Mouse (Mus musculus): ENCODE data around the gene Sox5. TPM values are rescaled to one million over a fixed set of nuclear protein-coding genes. Genes with fewer than 3 reads are reported as not detected.

Sox5 gene
- total and polyA plus RNA-seq, 3 experiments = 0.08 to 0.47 (median 0.46) TPM

DNA sequence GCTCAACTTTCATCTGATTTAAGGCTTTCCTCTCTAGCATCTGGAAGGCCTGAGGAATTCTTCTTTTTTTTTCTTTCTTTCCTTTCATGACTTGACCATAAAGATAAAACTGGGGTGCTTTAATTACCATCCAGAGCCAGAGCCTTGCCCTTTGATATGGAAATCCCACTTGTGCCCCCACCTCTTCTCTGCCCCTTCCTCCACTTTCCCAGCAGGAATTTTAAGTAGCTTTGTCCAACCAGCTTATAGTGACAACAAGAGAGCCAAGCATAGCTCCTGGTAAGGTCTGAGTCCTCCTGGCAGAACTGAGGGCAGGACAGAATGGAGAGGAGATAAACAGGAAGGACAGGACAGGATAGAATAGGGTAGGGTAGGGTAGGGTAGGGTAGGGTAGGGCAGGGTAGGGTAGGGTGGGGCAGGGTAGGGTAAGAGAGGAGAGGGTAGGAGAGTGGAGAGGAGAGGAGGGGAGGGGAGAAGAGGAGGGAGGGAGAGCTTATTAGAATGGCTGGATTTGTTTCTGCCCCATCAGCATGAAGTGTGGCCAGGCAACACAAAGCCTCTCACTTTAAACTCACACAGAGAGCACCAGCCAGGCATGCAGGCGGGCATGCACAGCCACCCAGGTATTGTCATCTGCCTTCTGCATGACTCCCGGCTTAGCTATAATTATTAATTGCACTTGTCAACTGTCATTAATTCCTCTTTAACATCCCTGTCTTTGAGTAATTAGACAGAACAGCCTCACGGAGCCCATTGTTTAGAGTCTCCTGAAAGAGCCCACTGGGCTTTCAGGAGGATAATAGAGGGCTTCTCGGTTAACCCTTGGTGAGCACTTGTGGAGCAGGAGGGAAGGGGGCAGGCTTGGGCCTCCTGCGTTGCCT is 300.9 kb downstream of the Sox5 start:
- dilution Hi-C loops (cut with MboI; ENCODE audit: extremely low pct_ligation_motif_present, extremely low pct_unique_long_range_greater_than_20kb, low sequenced_read_pairs) (no loop called here), in situ Hi-C loops (cut with MboI; ENCODE audit: low pct_ligation_motif_present, low pct_unique_long_range_greater_than_20kb, low sequenced_read_pairs) (no loop called here)
- Histone ChIP-seq H3K4me3 (replicated peaks in 1 of 3; ENCODE audit: low read depth in 2 of 3, low read length in 2 of 3, poor library complexity in 1 of 3) (no peak overlapping the region), H3K4me2 (ENCODE audit: insufficient read depth, low read depth, poor library complexity, severe bottlenecking) (no peak overlapping the region), H3K27ac (ENCODE audit: insufficient read depth, low read depth) (no peak overlapping the region), H3K9ac (ENCODE audit: insufficient read depth, low read depth) (no peak overlapping the region), H3K9me3 (replicated peaks; ENCODE audit: low read length) (no peaks in the 10 kb centered on the region), H3K4me1 (ENCODE audit: control insufficient read depth in 1 of 2, insufficient read depth in 2 of 2) (no peaks in the 10 kb centered on the region), H3K36me3 (replicated peaks in 1 of 2; ENCODE audit: control insufficient read depth in 1 of 2, insufficient read depth in 1 of 2, low read length in 1 of 2) (no peaks in the 10 kb centered on the region), H3K79me2 (replicated peaks; ENCODE audit: control insufficient read depth, extremely low read depth, insufficient read depth, poor library complexity, severe bottlenecking) (no peaks in the 10 kb centered on the region), H3K27me3 (replicated peaks) (no peaks in the 10 kb centered on the region)
- no peak for DNase-seq (ENCODE audit: extremely low read depth)
- TF ChIP-seq CHD2 (IDR thresholded peaks at IDR 0.05; ENCODE audit: low read length) (no peak), ETS1 (conservative IDR thresholded peaks at IDR 0.05; ENCODE audit: low read depth, low read length) (no peak), MAFK (IDR thresholded peaks at IDR 0.05; ENCODE audit: insufficient replicate concordance, low read length) (no peak), MAZ (IDR thresholded peaks at IDR 0.05; ENCODE audit: low read depth, low read length) (no peak), CHD1 (IDR thresholded peaks at IDR 0.05; ENCODE audit: low read depth, low read length) (no peak), TBP (conservative IDR thresholded peaks at IDR 0.05; ENCODE audit: low read depth, low read length) (no peak), MYC (IDR thresholded peaks at IDR 0.05; ENCODE audit: low read depth, low read length) (no peak), RAD21 (IDR thresholded peaks at IDR 0.05; ENCODE audit: low read depth, low read length) (no peak), IRF4 (IDR thresholded peaks at IDR 0.05; ENCODE audit: low read depth, low read length) (no peak), ZNF384 (IDR thresholded peaks at IDR 0.05; ENCODE audit: low read depth, low read length) (no peak), PAX5 (IDR thresholded peaks at IDR 0.05; ENCODE audit: low read length) (no peak), TCF12 (IDR thresholded peaks at IDR 0.05; ENCODE audit: low read depth, low read length) (no peak), USF2 (conservative IDR thresholded peaks at IDR 0.05; ENCODE audit: low read depth, low read length) (no peak), JUN (IDR thresholded peaks at IDR 0.05; ENCODE audit: insufficient read depth, low read depth, low read length) (no peak), BHLHE40 (IDR thresholded peaks at IDR 0.05; ENCODE audit: low read depth, low read length) (no peak), MEF2A (IDR thresholded peaks at IDR 0.05; ENCODE audit: borderline replicate concordance, low read depth, low read length) (no peak), KAT2A (IDR thresholded peaks at IDR 0.05; ENCODE audit: insufficient replicate concordance, low read length) (no peak), CTCF (conservative IDR thresholded peaks at IDR 0.05 in 1 of 2, IDR thresholded peaks at IDR 0.05 in 1 of 2; ENCODE audit: low read depth in 2 of 2, low read length in 2 of 2) (no peak)

DNA sequence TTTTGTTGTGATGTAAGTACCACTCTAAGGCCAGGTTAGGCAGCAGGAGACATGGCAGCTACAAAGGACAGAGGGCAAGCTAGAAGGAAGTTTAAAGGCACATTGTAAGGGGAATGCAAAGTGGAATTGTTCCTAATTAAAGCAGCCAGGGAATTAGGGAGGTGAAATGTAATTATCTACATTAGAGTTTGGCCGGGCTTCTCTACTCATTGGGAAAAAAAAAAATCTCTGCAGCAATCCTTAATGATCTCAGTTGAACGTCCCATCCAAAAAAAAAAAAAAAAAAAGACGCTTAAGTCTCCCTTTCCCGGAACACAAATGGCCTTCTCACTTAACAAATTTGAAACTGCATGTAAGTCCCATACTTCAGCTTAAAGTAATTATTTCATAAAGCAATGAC is 301.9 kb downstream of the Sox5 start:
- H3K9me3 ChIP-seq (replicated peaks; ENCODE audit: low read length) = no peaks in the 10 kb centered on the region
- H3K27me3 ChIP-seq (replicated peaks) = no peaks in the 10 kb centered on the region
- TF ChIP-seq NRF1 (IDR thresholded peaks at IDR 0.05; ENCODE audit: low read depth, low read length) = no peak
- TF ChIP-seq ZMIZ1 (IDR thresholded peaks at IDR 0.05; ENCODE audit: low read depth, low read length) = no peak
- no peak for TF ChIP-seq RCOR1 (conservative IDR thresholded peaks at IDR 0.05; ENCODE audit: low read depth, low read length)
- TF ChIP-seq MXI1 (IDR thresholded peaks at IDR 0.05; ENCODE audit: low read depth, low read length) = no peak
- no peak for TF ChIP-seq JUN (IDR thresholded peaks at IDR 0.05; ENCODE audit: insufficient read depth, low read depth, low read length)
- TF ChIP-seq BHLHE40 (IDR thresholded peaks at IDR 0.05; ENCODE audit: low read depth, low read length) = no peak
- TF ChIP-seq UBTF (IDR thresholded peaks at IDR 0.05; ENCODE audit: low read depth, low read length) = no peak
- no peak for TF ChIP-seq IRF4 (IDR thresholded peaks at IDR 0.05; ENCODE audit: low read depth, low read length)
- TF ChIP-seq PAX5 (IDR thresholded peaks at IDR 0.05; ENCODE audit: low read length) = no peak
- no peak for TF ChIP-seq ZKSCAN1 (IDR thresholded peaks at IDR 0.05; ENCODE audit: borderline replicate concordance, low read depth, low read length)
- no peak for TF ChIP-seq CTCF (conservative IDR thresholded peaks at IDR 0.05 in 1 of 2, IDR thresholded peaks at IDR 0.05 in 1 of 2; ENCODE audit: low read depth in 2 of 2, low read length in 2 of 2)
- no peak for TF ChIP-seq MAFK (IDR thresholded peaks at IDR 0.05; ENCODE audit: insufficient replicate concordance, low read length)
- no peak for TF ChIP-seq POLR2AphosphoS2 (IDR thresholded peaks at IDR 0.05; ENCODE audit: low read depth, low read length)
- TF ChIP-seq MYC (IDR thresholded peaks at IDR 0.05; ENCODE audit: low read depth, low read length) = no peak
- TF ChIP-seq CHD1 (IDR thresholded peaks at IDR 0.05; ENCODE audit: low read depth, low read length) = no peak
- no peak for TF ChIP-seq CHD2 (IDR thresholded peaks at IDR 0.05; ENCODE audit: low read length)
- TF ChIP-seq USF1 (IDR thresholded peaks at IDR 0.05; ENCODE audit: low read depth, low read length) = no peak
- H3K27ac ChIP-seq (ENCODE audit: insufficient read depth, low read depth) = no peak overlapping the region
- dilution Hi-C loops (cut with MboI; ENCODE audit: extremely low pct_ligation_motif_present, extremely low pct_unique_long_range_greater_than_20kb, low sequenced_read_pairs) (no loop called here), in situ Hi-C loops (cut with MboI; ENCODE audit: low pct_ligation_motif_present, low pct_unique_long_range_greater_than_20kb, low sequenced_read_pairs) (no loop called here)
- H3K79me2 ChIP-seq (replicated peaks; ENCODE audit: control insufficient read depth, extremely low read depth, insufficient read depth, poor library complexity, severe bottlenecking) = no peaks in the 10 kb centered on the region
- no peak overlapping the region for H3K4me3 ChIP-seq (replicated peaks in 1 of 3; ENCODE audit: low read depth in 2 of 3, low read length in 2 of 3, poor library complexity in 1 of 3)
- no peaks in the 10 kb centered on the region for H3K36me3 ChIP-seq (replicated peaks in 1 of 2; ENCODE audit: control insufficient read depth in 1 of 2, insufficient read depth in 1 of 2, low read length in 1 of 2)
- no peak overlapping the region for H3K9ac ChIP-seq (ENCODE audit: insufficient read depth, low read depth)
- no peaks in the 10 kb centered on the region for H3K4me1 ChIP-seq (ENCODE audit: control insufficient read depth in 1 of 2, insufficient read depth in 2 of 2)
- H3K4me2 ChIP-seq (ENCODE audit: insufficient read depth, low read depth, poor library complexity, severe bottlenecking) = no peak overlapping the region
- DNase-seq (ENCODE audit: extremely low read depth) = no peak

All from CH12.LX (cell line).